Mouse (Mus musculus) lung, postnatal 10 days (tissue): ENCODE measurements around the gene Nanog.

Experiments
- DNase-seq: peaks from one replicate; pipeline ENCODE4 v3.0.0; 2021

The Nanog gene

DNA sequence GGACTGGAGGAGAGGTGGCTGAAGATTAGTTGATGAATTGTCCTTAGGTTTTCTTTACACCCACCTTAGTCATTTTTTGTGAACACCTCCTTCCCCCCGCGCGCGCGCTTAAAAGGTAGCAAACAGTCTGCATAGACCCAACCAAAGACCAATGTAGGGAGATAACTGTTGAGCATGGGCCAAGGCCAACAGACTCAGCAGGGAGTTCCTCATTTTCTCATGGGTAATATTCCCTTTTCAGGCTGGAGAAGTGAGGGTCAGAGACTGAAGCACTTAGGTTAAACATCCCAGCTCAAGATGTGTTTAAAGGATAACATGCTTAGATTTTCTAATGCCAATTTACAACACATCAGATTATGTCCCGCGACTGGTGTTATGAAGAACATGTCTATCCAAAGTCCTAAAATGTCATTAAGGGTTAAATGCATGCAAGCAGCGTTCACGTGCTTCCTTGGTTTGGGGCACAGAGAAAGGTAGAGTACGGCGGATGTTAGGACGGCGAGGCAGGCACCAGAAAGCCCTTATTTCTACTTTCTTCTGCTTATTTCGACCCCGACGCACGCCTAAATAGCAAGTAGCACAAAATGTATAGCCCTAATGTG is 56.7 kb downstream of the Nanog start:
- no peak for DNase-seq
